Mouse (Mus musculus) mature B cell (primary cell): ENCODE measurements around the gene Lrp11.

Experiments used
- in situ Hi-C: fragments of 300-500 bp; cut with MboI; formaldehyde crosslinking; loops from 2 replicates; pipeline ENCODE4 v1.14.3; 2019

Lrp11 gene

GRCm38 (mm10) chr10:7623861-7624518, 34.4 kb downstream of the Lrp11 start:
- in situ Hi-C loops: no loop called here

GRCm38 (mm10) chr10:7629092-7629491, 39.5 kb downstream of the Lrp11 start:
- in situ Hi-C loops: no loop called here

- in situ Hi-C loops: no loop called here
These were observed 40.7 kb downstream of the Lrp11 start for GRCm38 (mm10) chr10:7630286-7630685.

- in situ Hi-C loops: no loop called here
These were observed 41.5 kb downstream of the Lrp11 start for GRCm38 (mm10) chr10:7630951-7631720.

GRCm38 (mm10) chr10:7640366-7640765, 50.8 kb downstream of the Lrp11 start:
- in situ Hi-C loops: no loop called here

- in situ Hi-C loops: no loop called here
These were observed 56.3 kb downstream of the Lrp11 start for GRCm38 (mm10) chr10:7645911-7646310.

GRCm38 (mm10) chr10:7649059-7649458, 59.5 kb downstream of the Lrp11 start:
- in situ Hi-C loops: no loop called here

GRCm38 (mm10) chr10:7651057-7651456, 61.5 kb downstream of the Lrp11 start:
- in situ Hi-C loops: no loop called here

GRCm38 (mm10) chr10:7662471-7663141, 73.0 kb downstream of the Lrp11 start:
- in situ Hi-C loops: no loop called here

GRCm38 (mm10) chr10:7663159-7664026, 73.8 kb downstream of the Lrp11 start:
- in situ Hi-C loops: no loop called here

- in situ Hi-C loops: no loop called here
These were observed 74.5 kb downstream of the Lrp11 start for GRCm38 (mm10) chr10:7664027-7664526.

GRCm38 (mm10) chr10:7664889-7665288, 75.3 kb downstream of the Lrp11 start:
- in situ Hi-C loops: no loop called here

GRCm38 (mm10) chr10:7667342-7667802, 77.8 kb downstream of the Lrp11 start, which contains the start of gene Nup43:
Nup43 (plus strand) TSS chr10:7667503.
- in situ Hi-C loops: no loop called here

- in situ Hi-C loops: no loop called here
These were observed 84.1 kb downstream of the Lrp11 start for GRCm38 (mm10) chr10:7673673-7674072.
